Mouse (Mus musculus) embryonic facial prominence, embryonic 14.5 days (tissue): ENCODE data around the gene Igf1r. TPM values are rescaled to one million over a fixed set of nuclear protein-coding genes. Genes with fewer than 3 reads are reported as not detected.

ENCODE experiments used
- ATAC-seq: fragments of 200-750 bp; cut with Nextera tagmentation; 2 replicates; pipeline ENCODE4 v1.8.0; 2017; ENCODE audit warnings: low read depth, moderate number of reproducible peaks, moderate TSS enrichment
- DNase-seq: peaks from one replicate; pipeline ENCODE4 v3.0.0-alpha.2; 2015; ENCODE audit warnings: low spot score
- H3K27ac ChIP-seq: fragments of 300-500 bp; sonication (generic); replicated peaks from 2 replicates; pipeline ENCODE4 v1.5.1; 2014; ENCODE audit warnings: low read depth, mild to moderate bottlenecking, low read length, moderate library complexity
- H3K27me3 ChIP-seq: fragments of 300-500 bp; sonication (generic); replicated peaks from 2 replicates; pipeline ENCODE4 v1.6.1; 2014; ENCODE audit warnings: low read length; ENCODE audit not compliant: control insufficient read depth, insufficient read depth
- H3K36me3 ChIP-seq: fragments of 300-500 bp; sonication (generic); 2 replicates; pipeline ENCODE4 v1.6.1; 2014; ENCODE audit warnings: low read length, mixed read lengths; ENCODE audit not compliant: control insufficient read depth, insufficient read depth
- H3K4me1 ChIP-seq: fragments of 300-500 bp; sonication (generic); 2 replicates; pipeline ENCODE4 v1.6.1; 2014; ENCODE audit warnings: antibody characterized with exemption, low read length; ENCODE audit not compliant: control insufficient read depth, insufficient read depth
- H3K4me2 ChIP-seq: fragments of 300-500 bp; sonication (generic); 2 replicates; pipeline ENCODE4 v1.6.1; 2014; ENCODE audit warnings: low read depth, mild to moderate bottlenecking, low read length, moderate library complexity, mixed read lengths
- H3K4me3 ChIP-seq: fragments of 300-500 bp; sonication (generic); 2 replicates; pipeline ENCODE4 v1.5.1; 2014; ENCODE audit warnings: low read depth, mild to moderate bottlenecking, low read length
- H3K9ac ChIP-seq: fragments of 300-500 bp; sonication (generic); 2 replicates; pipeline ENCODE4 v1.6.1; 2014; ENCODE audit warnings: low read depth, mild to moderate bottlenecking, low read length, moderate library complexity, mixed read lengths
- H3K9me3 ChIP-seq: fragments of 300-500 bp; sonication (generic); 2 replicates; pipeline ENCODE4 v1.6.1; 2016; ENCODE audit warnings: low read length; ENCODE audit not compliant: control insufficient read depth
- WGBS: fragments of 180-500 bp; shearing (Covaris S2); extraction: QIAGEN DNeasy Blood & Tissue Kit; methylation state at CpG from one replicate; pipeline ENCODE4 v1.1.7; 2014; 5-methylcytosine and 5-hydroxymethylcytosine counted together
- polyA plus RNA-seq: library from polyadenylated mRNA; unstranded; fragments of >200 nt; fragmentation: Nextera tagmentation; extraction: Ambion mirVana; gene quantifications from 2 replicates; pipeline ENCODE4 v1.2.1, GENCODE M21; 2014

The Igf1r gene
- polyA plus RNA-seq, 1 experiment from 2014 or later = 16.8 TPM

DNA sequence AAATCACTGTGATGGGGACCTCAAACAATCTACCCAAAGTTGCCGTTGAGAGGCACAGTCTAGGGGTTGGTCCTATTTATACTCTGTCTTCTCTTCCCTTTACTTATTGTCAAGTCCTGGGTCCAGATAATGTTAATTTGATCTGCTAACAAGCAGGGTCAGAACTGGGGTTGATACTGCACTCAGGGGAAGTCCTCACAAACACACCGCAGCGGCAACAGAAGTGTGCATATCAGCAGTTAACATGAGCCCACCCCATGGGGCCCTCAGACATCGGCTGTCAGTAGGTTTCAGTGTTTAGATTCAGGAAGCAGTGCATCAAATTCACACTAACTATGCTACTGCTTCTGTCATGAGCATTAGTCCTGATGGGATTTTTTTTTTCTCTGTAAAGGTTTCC lies 75.5 kb downstream of the Igf1r start:
- Histone ChIP-seq H3K4me2 (no peak overlapping the region), H3K9me3 (no peaks in the 10 kb centered on the region), H3K4me1 (peaks cover 26% of the 10 kb centered on the region), H3K27ac (no peak overlapping the region), H3K36me3 (no peaks in the 10 kb centered on the region), H3K9ac (no peak overlapping the region), H3K4me3 (no peak overlapping the region), H3K27me3 (no peaks in the 10 kb centered on the region)
- 53% methylated on average over 4 of the region's 4 CpGs for WGBS
- no peak for DNase-seq
- no peak for ATAC-seq

DNA sequence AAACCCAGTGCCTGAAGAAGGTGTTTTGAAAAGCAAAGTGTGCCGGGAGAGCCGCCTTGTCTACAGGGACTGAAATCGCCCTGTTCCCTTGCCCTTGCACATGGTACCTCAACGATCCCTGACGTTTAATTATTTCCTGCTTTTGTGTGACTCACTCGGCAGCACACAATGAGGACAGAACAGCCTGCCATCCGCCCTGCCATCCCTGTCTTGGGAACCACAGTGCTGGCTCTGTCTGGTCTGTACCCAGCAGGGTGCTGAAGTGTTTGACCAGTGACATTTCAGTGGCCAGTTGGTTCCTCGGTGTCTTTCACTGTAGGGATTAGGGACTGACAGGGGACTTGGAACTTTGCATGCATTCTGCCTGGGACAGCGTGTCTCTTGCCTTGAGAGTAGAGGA lies 78.2 kb downstream of the Igf1r start:
- DNase-seq (peak; percentile 37), ATAC-seq (peak; percentile 47; the same call in 1 of the 2 replicates)
- no peaks in the 10 kb centered on the region for H3K27me3 ChIP-seq
- peaks cover 20% of the 10 kb centered on the region for H3K4me1 ChIP-seq
- H3K36me3 ChIP-seq = no peaks in the 10 kb centered on the region
- 33% methylated on average over 9 of the region's 9 CpGs for WGBS
- no peak overlapping the region for H3K27ac ChIP-seq
- no peak overlapping the region for H3K9ac ChIP-seq
- H3K4me2 ChIP-seq = no peak overlapping the region
- no peaks in the 10 kb centered on the region for H3K9me3 ChIP-seq
- no peak overlapping the region for H3K4me3 ChIP-seq

DNA sequence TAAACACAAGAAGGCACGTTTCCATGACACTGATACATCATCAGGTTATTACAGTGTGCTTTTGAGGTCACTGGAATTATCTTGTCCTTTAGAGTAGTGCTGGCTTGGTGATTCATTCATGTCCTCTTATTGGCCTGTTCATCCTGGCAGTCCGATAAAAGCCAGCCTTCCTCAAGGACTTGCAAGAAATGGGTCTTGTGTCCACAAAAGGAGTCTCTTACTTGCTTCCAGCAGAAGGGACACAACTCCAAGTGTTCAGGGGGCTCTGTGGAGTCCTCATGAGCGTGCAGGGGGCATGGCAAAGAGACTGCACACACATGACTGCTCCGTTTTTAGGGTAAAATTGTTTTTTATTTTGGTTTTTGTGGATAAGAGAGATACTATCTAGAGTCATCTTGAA lies 83.9 kb downstream of the Igf1r start:
- H3K4me3 ChIP-seq = no peak overlapping the region
- H3K9me3 ChIP-seq = no peaks in the 10 kb centered on the region
- H3K4me1 ChIP-seq = no peaks in the 10 kb centered on the region
- 82% methylated on average over 4 of the region's 4 CpGs for WGBS
- no peak for DNase-seq
- no peak overlapping the region for H3K9ac ChIP-seq
- H3K27me3 ChIP-seq = no peaks in the 10 kb centered on the region
- no peak overlapping the region for H3K4me2 ChIP-seq
- ATAC-seq = no peak
- H3K36me3 ChIP-seq = no peaks in the 10 kb centered on the region
- no peak overlapping the region for H3K27ac ChIP-seq

- Histone ChIP-seq H3K27me3 (no peaks in the 10 kb centered on the region), H3K36me3 (no peaks in the 10 kb centered on the region), H3K4me1 (no peaks in the 10 kb centered on the region), H3K9me3 (no peaks in the 10 kb centered on the region), H3K27ac (no peak overlapping the region), H3K4me2 (no peak overlapping the region), H3K9ac (no peak overlapping the region), H3K4me3 (no peak overlapping the region)
- WGBS = 64% methylated on average over 8 of the region's 8 CpGs
- ATAC-seq (no peak), DNase-seq (no peak)
These were observed 86.2 kb downstream of the Igf1r start for GRCm38 (mm10) chr7:68038846-68039245.

GRCm38 (mm10) chr7:68039550-68039949 lies 86.9 kb downstream of the Igf1r start:
- Histone ChIP-seq H3K9ac (no peak overlapping the region), H3K4me2 (no peak overlapping the region), H3K4me3 (no peak overlapping the region), H3K27ac (no peak overlapping the region), H3K9me3 (no peaks in the 10 kb centered on the region), H3K27me3 (no peaks in the 10 kb centered on the region), H3K36me3 (no peaks in the 10 kb centered on the region), H3K4me1 (no peaks in the 10 kb centered on the region)
- 66% methylated on average over 2 of the region's 2 CpGs for WGBS
- ATAC-seq = no peak
- no peak for DNase-seq

- no peak for DNase-seq
- Histone ChIP-seq H3K4me3 (no peak overlapping the region), H3K9ac (no peak overlapping the region), H3K36me3 (no peaks in the 10 kb centered on the region), H3K4me2 (no peak overlapping the region), H3K27ac (no peak overlapping the region), H3K9me3 (no peaks in the 10 kb centered on the region), H3K4me1 (peaks cover 11% of the 10 kb centered on the region), H3K27me3 (no peaks in the 10 kb centered on the region)
- 73% methylated on average over 4 of the region's 4 CpGs for WGBS
- ATAC-seq = no peak
These were observed 92.0 kb downstream of the Igf1r start for GRCm38 (mm10) chr7:68044621-68045020.

DNA sequence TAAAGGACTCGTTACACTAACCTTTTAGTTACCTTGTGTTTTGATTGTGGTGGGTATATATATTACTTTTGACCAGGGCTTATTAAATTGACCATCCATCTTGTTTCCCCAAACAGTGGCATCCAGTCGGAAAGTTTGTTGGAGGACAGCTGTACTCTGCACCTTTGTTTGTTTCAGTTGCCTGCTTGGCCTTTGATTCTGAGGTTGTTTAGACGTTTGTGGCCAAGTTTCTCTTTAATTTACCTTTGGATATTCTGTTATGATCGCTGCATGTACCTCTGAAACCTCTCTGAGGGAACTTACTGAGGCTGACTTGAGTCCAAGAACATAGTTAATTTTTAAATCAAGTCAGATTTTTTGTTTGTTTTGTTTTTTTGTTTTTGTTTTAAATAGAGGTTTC lies 94.5 kb downstream of the Igf1r start:
- Histone ChIP-seq H3K4me2 (no peak overlapping the region), H3K27me3 (no peaks in the 10 kb centered on the region), H3K36me3 (no peaks in the 10 kb centered on the region), H3K4me3 (no peak overlapping the region), H3K9ac (no peak overlapping the region), H3K27ac (no peak overlapping the region), H3K9me3 (no peaks in the 10 kb centered on the region), H3K4me1 (peaks cover 11% of the 10 kb centered on the region)
- ATAC-seq (no peak), DNase-seq (no peak)
- WGBS = 74% methylated on average over 4 of the region's 4 CpGs

GRCm38 (mm10) chr7:68048532-68048931 lies 95.9 kb downstream of the Igf1r start:
- WGBS = 70% methylated on average over 4 of the region's 4 CpGs
- H3K4me3 ChIP-seq = no peak overlapping the region
- no peak overlapping the region for H3K9ac ChIP-seq
- no peaks in the 10 kb centered on the region for H3K9me3 ChIP-seq
- peaks cover 11% of the 10 kb centered on the region for H3K4me1 ChIP-seq
- no peak for ATAC-seq
- H3K4me2 ChIP-seq = no peak overlapping the region
- H3K27me3 ChIP-seq = no peaks in the 10 kb centered on the region
- H3K27ac ChIP-seq = peak overlapping the region; percentile 6; the same call in 1 of the 2 replicates
- no peaks in the 10 kb centered on the region for H3K36me3 ChIP-seq
- DNase-seq = no peak

- H3K9me3 ChIP-seq = no peaks in the 10 kb centered on the region
- ATAC-seq = 0 out of 2 replicates have a peak, but pooled peaks have one; percentile 35
- no peaks in the 10 kb centered on the region for H3K36me3 ChIP-seq
- no peaks in the 10 kb centered on the region for H3K27me3 ChIP-seq
- no peak overlapping the region for H3K4me3 ChIP-seq
- peaks cover 16% of the 10 kb centered on the region for H3K4me1 ChIP-seq
- DNase-seq = peak; percentile 57
- peak overlapping the region; percentile 6; the same call in 1 of the 2 replicates for H3K27ac ChIP-seq
- no peak overlapping the region for H3K9ac ChIP-seq
- H3K4me2 ChIP-seq = no peak overlapping the region
- 57% methylated on average over 7 of the region's 7 CpGs for WGBS
These were observed 96.4 kb downstream of the Igf1r start for GRCm38 (mm10) chr7:68049048-68049447.
